Mouse (Mus musculus) heart, embryonic 13.5 days (tissue): Measurements from ENCODE around the gene Slc18b1. TPM values are rescaled to one million over a fixed set of nuclear protein-coding genes. Genes with fewer than 3 reads are reported as not detected.
"Not testable (repeated sequence)": the region's sequence is repeated elsewhere in the genome, so short reads cannot be mapped to it uniquely, and the experiment has no call there.

Experiments used
- ATAC-seq: fragments of 200-750 bp; cut with Nextera tagmentation; 2 replicates; pipeline ENCODE4 v1.8.0; 2017; ENCODE audit warnings: moderate TSS enrichment; ENCODE audit not compliant: insufficient number of reproducible peaks, low FRiP score, low TSS enrichment; ENCODE audit errors: extremely low read depth
- H3K27ac ChIP-seq: fragments of 300-500 bp; sonication (generic); replicated peaks from 2 replicates; pipeline ENCODE4 v1.5.1; 2015; ENCODE audit warnings: moderate library complexity, mild to moderate bottlenecking, inconsistent platforms
- H3K27me3 ChIP-seq: fragments of 300-500 bp; sonication (generic); replicated peaks from 2 replicates; pipeline ENCODE4 v1.6.1; 2015; ENCODE audit warnings: mild to moderate bottlenecking, inconsistent platforms
- H3K36me3 ChIP-seq: fragments of 300-500 bp; sonication (generic); 2 replicates; pipeline ENCODE4 v1.6.1; 2015; ENCODE audit warnings: mild to moderate bottlenecking, inconsistent platforms
- H3K4me1 ChIP-seq: fragments of 300-500 bp; sonication (generic); 2 replicates; pipeline ENCODE4 v1.6.1; 2015; ENCODE audit warnings: inconsistent platforms
- H3K4me2 ChIP-seq: fragments of 300-500 bp; sonication (generic); 2 replicates; pipeline ENCODE4 v1.6.1; 2015; ENCODE audit warnings: inconsistent platforms, mild to moderate bottlenecking, moderate library complexity
- H3K4me3 ChIP-seq: fragments of 300-500 bp; sonication (generic); 2 replicates; pipeline ENCODE4 v1.5.1; 2015; ENCODE audit warnings: moderate library complexity, mild to moderate bottlenecking, inconsistent platforms
- H3K9ac ChIP-seq: fragments of 300-500 bp; sonication (generic); 2 replicates; pipeline ENCODE4 v1.6.1; 2015; ENCODE audit warnings: inconsistent platforms, mild to moderate bottlenecking, moderate library complexity
- H3K9me3 ChIP-seq: fragments of 300-500 bp; sonication (generic); 2 replicates; pipeline ENCODE4 v1.6.1; 2016; ENCODE audit warnings: inconsistent platforms
- WGBS: fragments of 180-500 bp; shearing (Covaris S2); methylation state at CpG from one replicate; pipeline ENCODE4 v1.1.7; 2015; ENCODE audit warnings: mixed read lengths; 5-methylcytosine and 5-hydroxymethylcytosine counted together
- polyA plus RNA-seq: library from polyadenylated mRNA; unstranded; fragments of >200 nt; fragmentation: Nextera tagmentation; extraction: Ambion mirVana; gene quantifications from 2 replicates; pipeline ENCODE4 v1.2.1, GENCODE M21; 2015

The Slc18b1 gene
- polyA plus RNA-seq, result 7.4 and 8.4 TPM in 2 replicates

DNA sequence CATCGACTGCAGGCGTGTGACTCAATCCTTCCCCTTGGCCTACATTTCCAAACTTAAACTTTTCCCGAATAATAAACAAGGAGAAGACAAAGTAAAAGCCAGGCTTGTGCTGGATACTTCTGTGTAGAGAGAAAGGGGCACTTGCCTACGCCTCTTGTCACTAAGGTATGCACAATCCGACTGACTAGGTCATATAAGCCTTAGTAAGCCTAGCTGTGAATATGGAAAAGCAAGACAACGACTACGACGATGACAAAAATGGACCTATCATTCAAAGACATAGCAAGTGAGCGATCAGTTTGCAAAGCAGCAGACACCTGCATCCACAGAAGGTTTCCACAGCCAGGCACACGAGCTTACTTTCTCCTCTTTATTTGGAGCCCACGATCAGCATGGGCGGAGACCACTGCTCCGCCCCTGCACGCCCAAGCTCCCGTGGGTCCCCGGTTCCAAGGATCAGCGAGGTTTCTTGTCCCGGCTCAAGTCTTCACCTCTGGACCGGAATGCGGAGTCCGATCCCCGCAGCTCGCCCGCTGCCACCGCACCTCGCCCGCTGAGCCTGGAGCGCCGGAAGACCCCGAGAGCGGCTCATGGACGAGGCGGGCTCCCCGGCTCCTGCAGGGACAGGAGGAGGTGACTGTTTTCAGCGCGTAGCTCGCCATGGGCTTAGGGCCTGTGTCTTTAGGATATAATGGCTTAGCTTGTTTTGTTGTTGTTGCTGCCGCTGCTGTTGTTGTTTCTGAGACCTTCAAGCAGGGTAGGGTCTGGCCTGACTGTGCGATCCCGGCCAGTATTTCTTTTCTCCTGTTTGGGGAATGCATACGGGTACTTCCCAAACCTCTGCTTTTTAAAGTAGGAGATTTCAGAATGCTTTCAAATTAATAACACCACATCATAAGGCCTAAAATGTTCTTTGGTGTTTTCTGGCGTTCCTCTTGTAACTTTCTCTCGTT, at the start of gene Slc18b1:
TSS of gene Slc18b1 (plus strand) at position 436 of the 953 bp plus-strand sequence.
- peaks cover 22% of the 10 kb centered on the region for H3K36me3 ChIP-seq
- no peaks in the 10 kb centered on the region for H3K9me3 ChIP-seq
- peaks cover 17% of the 10 kb centered on the region for H3K4me1 ChIP-seq
- H3K9ac ChIP-seq, result peak within 1 kb of the TSS; percentile 94
- H3K4me3 ChIP-seq, result peak within 1 kb of the TSS; percentile 83
- H3K4me2 ChIP-seq, result peak within 1 kb of the TSS; percentile 75
- no peak for ATAC-seq
- no peaks in the 10 kb centered on the region for H3K27me3 ChIP-seq
- 5% methylated on average over 43 of the region's 43 CpGs for WGBS
- peak within 1 kb of the TSS; percentile 34 for H3K27ac ChIP-seq

DNA sequence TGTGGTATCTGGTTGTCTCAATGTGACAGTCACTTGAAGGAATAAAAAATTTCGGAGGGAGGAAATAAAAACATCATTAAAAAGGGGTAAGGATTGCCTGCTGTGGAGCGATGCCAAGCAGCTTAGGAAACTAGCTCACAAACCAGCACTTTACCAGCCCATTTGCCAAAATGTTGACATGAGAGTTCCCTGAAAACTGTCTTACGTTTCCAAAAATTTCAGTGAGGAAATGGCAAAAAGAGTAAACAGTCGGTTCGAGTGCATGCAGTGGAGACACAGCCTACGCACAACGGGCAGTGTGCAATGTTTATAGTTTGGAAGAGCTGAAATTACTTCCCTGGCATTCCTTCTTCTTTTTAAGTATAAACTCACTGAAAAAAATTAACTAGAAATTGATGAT, 42.6 kb upstream of the Slc18b1 start:
- Histone ChIP-seq H3K9me3 (no peaks in the 10 kb centered on the region), H3K27ac (no peak overlapping the region), H3K36me3 (no peaks in the 10 kb centered on the region), H3K4me3 (no peak overlapping the region), H3K27me3 (no peaks in the 10 kb centered on the region), H3K4me1 (no peaks in the 10 kb centered on the region), H3K9ac (no peak overlapping the region), H3K4me2 (no peak overlapping the region)
- 75% methylated on average over 7 of the region's 7 CpGs for WGBS
- ATAC-seq, result no peak

DNA sequence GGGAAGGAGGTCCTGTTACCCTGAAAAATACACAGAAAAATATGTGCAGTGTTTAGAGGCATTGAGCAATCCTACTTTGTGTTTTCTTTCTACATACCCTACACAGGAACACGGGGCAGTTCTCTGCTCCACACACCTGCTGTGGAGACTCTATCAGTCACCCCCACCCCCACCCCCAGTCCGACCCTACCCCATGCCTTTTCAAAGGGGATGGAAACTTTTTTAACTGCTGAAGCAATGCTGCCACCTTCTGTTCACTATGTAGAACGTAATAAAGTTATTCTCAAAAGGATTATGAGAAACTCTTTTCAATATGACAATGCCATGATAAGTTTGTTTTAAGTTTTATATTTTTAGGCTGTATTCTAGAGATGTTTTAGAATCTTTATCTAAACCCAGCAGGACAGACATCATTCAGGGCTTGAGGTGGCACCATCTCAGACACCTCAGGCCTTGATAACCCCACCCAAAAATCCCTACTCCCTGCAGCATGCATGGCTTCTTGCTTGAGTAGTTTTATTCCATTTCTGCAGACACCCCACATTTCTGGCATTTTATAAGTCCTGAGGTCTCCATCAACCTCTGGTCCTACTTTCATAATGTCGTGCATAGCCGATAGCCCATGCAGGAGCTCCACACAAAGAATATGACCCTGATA, 19.4 kb upstream of the Slc18b1 start:
- no peak for ATAC-seq
- 34% methylated on average over 5 of the region's 5 CpGs for WGBS
- peaks cover 22% of the 10 kb centered on the region for H3K36me3 ChIP-seq
- no peak overlapping the region for H3K4me3 ChIP-seq
- no peaks in the 10 kb centered on the region for H3K9me3 ChIP-seq
- H3K9ac ChIP-seq, result no peak overlapping the region
- no peaks in the 10 kb centered on the region for H3K27me3 ChIP-seq
- H3K4me2 ChIP-seq, result no peak overlapping the region
- no peaks in the 10 kb centered on the region for H3K4me1 ChIP-seq
- no peak overlapping the region for H3K27ac ChIP-seq

GRCm38 (mm10) chr10:23780539-23781275, 16.1 kb upstream of the Slc18b1 start:
- peaks cover 31% of the 10 kb centered on the region for H3K4me1 ChIP-seq
- ATAC-seq, result no peak
- WGBS, result 75% methylated on average over 6 of the region's 6 CpGs
- H3K9ac ChIP-seq, result no peak overlapping the region
- no peak overlapping the region for H3K27ac ChIP-seq
- peaks cover 53% of the 10 kb centered on the region for H3K36me3 ChIP-seq
- H3K4me3 ChIP-seq, result no peak overlapping the region
- H3K27me3 ChIP-seq, result no peaks in the 10 kb centered on the region
- no peak overlapping the region for H3K4me2 ChIP-seq
- H3K9me3 ChIP-seq, result no peaks in the 10 kb centered on the region

DNA sequence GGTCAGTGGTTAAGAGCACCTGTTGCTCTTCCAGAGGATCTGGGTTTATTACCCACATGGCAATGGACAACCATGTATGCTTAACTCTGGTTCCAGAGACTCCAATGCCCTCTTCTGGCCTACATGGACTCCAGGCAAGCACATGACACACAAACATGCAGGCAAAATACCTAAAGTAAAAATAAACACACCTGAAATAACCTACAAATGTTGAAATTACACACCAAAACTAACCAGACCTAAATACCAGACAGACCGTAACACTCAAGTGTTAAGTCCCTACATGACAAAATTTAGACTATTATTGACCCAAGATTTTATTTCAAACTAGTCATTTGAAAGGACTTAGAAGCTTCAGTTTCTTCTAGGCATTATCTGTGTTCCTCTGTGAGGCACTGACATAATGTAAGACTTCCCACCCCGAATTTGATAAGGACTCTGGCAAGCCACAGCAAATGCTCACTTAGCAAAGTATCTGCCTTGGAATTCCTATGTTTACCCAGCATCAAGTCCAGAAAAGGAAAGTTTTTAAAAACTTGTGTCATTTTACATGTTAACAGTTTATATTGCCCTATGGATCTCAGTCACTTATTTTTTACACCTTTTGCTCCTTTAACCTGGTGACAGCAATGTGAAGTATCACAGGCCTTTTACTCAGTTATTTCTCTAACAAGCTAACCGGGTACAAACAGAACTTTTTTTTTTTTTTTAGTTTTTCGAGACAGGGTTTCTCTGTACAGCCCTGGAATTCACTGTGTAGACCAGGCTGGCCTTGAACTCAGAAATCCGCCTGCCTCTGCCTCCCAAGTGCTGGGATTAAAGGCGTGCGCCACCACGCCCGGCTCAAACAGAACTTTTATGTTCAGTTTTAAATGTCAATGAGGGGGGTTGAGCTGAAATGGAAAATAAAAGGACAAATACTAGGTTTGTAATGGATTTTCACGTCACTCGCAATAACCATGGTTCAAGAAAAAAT, 14.7 kb upstream of the Slc18b1 start:
- Histone ChIP-seq H3K27me3 (no peaks in the 10 kb centered on the region), H3K36me3 (peaks cover 59% of the 10 kb centered on the region), H3K4me1 (peaks cover 39% of the 10 kb centered on the region), H3K9me3 (no peaks in the 10 kb centered on the region), H3K27ac (0 out of 2 replicates have a peak overlapping the region, but pooled peaks have one; percentile 24), H3K4me2 (no peak overlapping the region), H3K4me3 (no peak overlapping the region), H3K9ac (no peak overlapping the region)
- WGBS, result 70% methylated on average over 11 of the region's 11 CpGs
- no peak for ATAC-seq

DNA sequence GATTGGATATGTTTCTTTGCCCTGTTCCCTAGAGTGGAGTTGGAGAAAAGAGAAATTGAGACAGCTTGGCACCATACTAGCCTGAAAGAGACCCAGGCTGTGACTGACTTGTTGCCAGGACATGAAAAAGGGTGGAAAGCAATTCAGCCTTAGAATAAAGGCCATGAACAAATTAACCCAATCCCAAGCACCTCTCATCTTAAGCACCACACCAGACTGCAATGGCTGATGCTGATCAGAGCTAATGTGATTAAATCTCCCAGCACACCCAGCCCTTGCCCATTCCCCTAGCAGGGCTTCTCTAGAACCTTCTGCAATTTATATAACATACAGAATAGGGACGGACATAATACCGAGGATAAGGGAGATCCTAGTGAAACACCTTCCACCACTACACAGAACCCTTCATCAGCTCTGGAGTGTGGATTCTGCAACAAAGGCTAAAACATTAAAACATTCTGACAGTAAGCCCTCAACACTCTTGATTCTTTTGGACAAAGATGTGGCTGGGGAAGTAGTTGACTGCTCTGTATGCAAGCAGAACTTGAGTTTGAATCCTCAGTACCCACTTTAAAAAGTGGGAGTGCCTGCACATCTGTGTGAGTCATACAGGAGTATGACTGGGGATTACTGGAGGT, 13.8 kb upstream of the Slc18b1 start:
- Histone ChIP-seq H3K27ac (peak overlapping the region; percentile 29; the same call in 1 of the 2 replicates), H3K9me3 (no peaks in the 10 kb centered on the region), H3K27me3 (no peaks in the 10 kb centered on the region), H3K4me3 (no peak overlapping the region), H3K9ac (no peak overlapping the region; the same call in 1 of the 2 replicates), H3K4me2 (no peak overlapping the region), H3K4me1 (peaks cover 40% of the 10 kb centered on the region), H3K36me3 (peaks cover 59% of the 10 kb centered on the region)
- ATAC-seq, result no peak
- WGBS, result 29% methylated on average over 2 of the region's 2 CpGs

DNA sequence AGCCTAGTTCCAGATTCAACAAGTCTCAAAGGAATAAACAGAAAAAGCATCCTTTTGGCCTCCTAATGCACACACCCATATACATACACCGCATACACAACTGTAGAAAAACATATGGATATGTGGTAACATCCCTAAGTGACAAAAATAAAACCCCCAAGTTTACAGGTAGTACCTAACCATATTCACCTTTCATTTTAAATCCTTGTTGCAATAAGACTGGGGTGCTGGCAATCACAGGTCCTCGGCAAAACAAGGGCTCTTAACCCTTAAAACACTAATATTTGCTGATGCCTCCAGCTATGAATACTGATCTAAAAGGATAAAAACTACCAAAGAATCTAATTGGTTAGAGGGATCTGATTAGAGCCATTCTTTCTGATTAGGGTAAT, 13.3 kb upstream of the Slc18b1 start:
- Histone ChIP-seq H3K4me1 (peaks cover 45% of the 10 kb centered on the region), H3K9me3 (no peaks in the 10 kb centered on the region), H3K27ac (no peak overlapping the region), H3K4me2 (no peak overlapping the region), H3K36me3 (peaks cover 59% of the 10 kb centered on the region), H3K9ac (no peak overlapping the region; the same call in 1 of the 2 replicates), H3K4me3 (no peak overlapping the region), H3K27me3 (no peaks in the 10 kb centered on the region)
- WGBS, result 24% methylated on average over 2 of the region's 2 CpGs
- no peak for ATAC-seq

DNA sequence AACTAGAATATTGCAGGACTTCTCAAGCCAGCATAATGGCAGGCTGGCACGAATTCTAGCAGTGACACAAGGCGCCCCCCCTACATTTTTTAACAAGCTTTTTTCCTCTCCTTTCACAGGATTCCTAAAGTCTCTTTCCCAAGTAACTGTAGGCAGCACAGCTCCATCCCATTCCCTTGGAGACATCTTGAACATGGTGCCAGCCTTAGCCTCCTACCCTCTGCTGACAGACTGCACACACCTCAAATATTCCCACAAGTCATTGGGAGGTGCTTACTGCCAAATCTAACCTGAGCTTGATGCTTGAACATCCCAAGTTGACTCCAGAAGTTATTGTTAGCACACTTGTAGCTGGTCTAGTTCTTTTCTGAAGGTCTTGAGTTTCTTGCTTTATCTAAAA, 12.7 kb upstream of the Slc18b1 start:
- H3K27me3 ChIP-seq, result no peaks in the 10 kb centered on the region
- WGBS, result 60% methylated on average over 2 of the region's 2 CpGs
- H3K9me3 ChIP-seq, result no peaks in the 10 kb centered on the region
- no peak overlapping the region for H3K4me3 ChIP-seq
- H3K4me2 ChIP-seq, result no peak overlapping the region
- H3K36me3 ChIP-seq, result peaks cover 56% of the 10 kb centered on the region
- peaks cover 48% of the 10 kb centered on the region for H3K4me1 ChIP-seq
- ATAC-seq, result no peak
- peak overlapping the region; percentile 9 for H3K9ac ChIP-seq
- no peak overlapping the region for H3K27ac ChIP-seq

DNA sequence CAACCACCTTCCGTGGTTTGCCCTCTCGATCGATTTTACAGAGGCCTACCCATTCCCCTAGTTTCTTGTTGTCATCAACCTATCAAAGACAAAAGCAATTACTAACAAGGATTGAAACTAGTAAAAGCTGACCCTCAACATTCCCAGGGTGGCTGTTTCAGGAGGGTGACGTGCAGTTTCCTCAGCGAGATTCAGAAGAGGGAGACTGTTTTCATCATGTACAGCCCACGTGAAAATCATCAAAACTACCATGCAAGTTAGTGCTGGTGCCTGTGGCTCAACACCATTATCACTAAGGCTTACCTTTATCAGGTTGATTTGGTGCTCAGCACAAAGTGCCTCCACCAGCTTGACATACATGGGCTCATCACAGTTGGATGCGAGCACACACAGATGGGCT, 11.2 kb upstream of the Slc18b1 start:
- not testable (repeated sequence) for ATAC-seq, H3K27me3 ChIP-seq, H3K9me3 ChIP-seq
- 41% methylated on average over 7 of the region's 7 CpGs for WGBS
- Histone ChIP-seq H3K4me2 (peak overlapping the region; percentile 96), H3K9ac (peak overlapping the region; percentile 99), H3K4me3 (peak overlapping the region; percentile 96), H3K27ac (0 out of 2 replicates have a peak overlapping the region, but pooled peaks have one; percentile 78), H3K36me3 (peaks cover 51% of the 10 kb centered on the region), H3K4me1 (peaks cover 48% of the 10 kb centered on the region)

- peak overlapping the region; percentile 99 for H3K9ac ChIP-seq
- peak overlapping the region; percentile 78; the same call in 1 of the 2 replicates for H3K27ac ChIP-seq
- no peaks in the 10 kb centered on the region for H3K9me3 ChIP-seq
- H3K36me3 ChIP-seq, result peaks cover 46% of the 10 kb centered on the region
- peak overlapping the region; percentile 96 for H3K4me2 ChIP-seq
- no peak for ATAC-seq
- H3K27me3 ChIP-seq, result no peaks in the 10 kb centered on the region
- peak overlapping the region; percentile 96 for H3K4me3 ChIP-seq
- H3K4me1 ChIP-seq, result peaks cover 48% of the 10 kb centered on the region
- 2% methylated on average over 4 of the region's 4 CpGs for WGBS
These were observed 10.7 kb upstream of the Slc18b1 start for GRCm38 (mm10) chr10:23786040-23786439.
